Mouse (Mus musculus): ENCODE measurements around the gene Cd33. TPM values are rescaled to one million over a fixed set of nuclear protein-coding genes. Genes with fewer than 3 reads are reported as not detected.
A peak's percentile ranks its signal among the peaks of the same experiment; 100 is the strongest.

Gene Cd33
- polyA plus RNA-seq (2015; fragmentation: Nextera tagmentation; extraction: Ambion mirVana) = 0.67 and 1.4 TPM in 2 replicates

DNA sequence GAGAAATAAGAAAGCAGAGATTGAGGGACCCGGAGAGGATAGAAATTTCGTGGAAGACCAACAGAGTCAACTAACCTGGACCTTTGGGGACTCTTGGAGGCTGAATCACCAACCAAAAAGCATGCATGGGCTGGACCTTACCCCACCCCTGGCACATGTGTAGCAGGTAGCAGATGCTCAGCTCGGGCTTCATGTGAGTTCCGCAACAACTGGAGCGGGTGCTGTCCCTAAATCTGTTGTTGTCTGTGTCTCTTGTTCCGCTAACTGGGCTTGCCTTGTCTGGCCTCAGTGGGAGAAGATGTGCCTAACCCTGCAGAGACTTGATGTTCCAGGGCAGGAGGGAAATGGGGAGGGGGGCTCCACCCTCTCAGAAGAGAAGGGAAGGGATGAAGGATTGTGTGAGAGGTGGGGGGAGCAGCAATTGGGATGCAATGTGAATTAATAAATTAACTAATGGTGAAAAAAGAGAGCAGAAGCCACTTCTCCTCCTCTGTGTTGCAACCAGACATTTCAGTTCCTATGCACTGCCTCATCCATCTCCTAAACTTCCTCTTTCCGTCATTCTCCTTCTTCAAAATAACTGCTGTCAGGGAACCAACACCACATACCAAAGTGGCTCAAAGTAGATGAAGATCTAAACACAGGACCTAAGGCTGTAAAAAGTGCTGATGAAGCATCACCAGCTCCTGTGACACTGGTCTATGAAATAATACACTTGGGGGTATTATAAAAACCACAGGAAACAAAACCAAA is at the start of gene Cd33:
TSS of gene Cd33 (minus strand) at position 204 of the 753 bp plus-strand sequence.
- Histone ChIP-seq H3K4me3 (ENCODE audit: low read depth, low read length) (no peak within 1 kb of the TSS), H3K9ac (ENCODE audit: low read depth, low read length) (no peak within 1 kb of the TSS), H3K27ac (ENCODE audit: low read length) (no peak within 1 kb of the TSS), H3K9me3 (replicated peaks; ENCODE audit: control insufficient read depth, low read length, poor library complexity, severe bottlenecking) (no peaks in the 10 kb centered on the region), H3K4me2 (ENCODE audit: low read length) (no peak within 1 kb of the TSS), H3K27me3 (ENCODE audit: control insufficient read depth, insufficient read depth, low read depth, low read length) (no peaks in the 10 kb centered on the region), H3K4me1 (ENCODE audit: control insufficient read depth, insufficient read depth, low read length) (no peaks in the 10 kb centered on the region), H3K36me3 (ENCODE audit: control insufficient read depth, insufficient read depth, low read length) (no peaks in the 10 kb centered on the region)
- 87% methylated on average over 7 of the region's 7 CpGs for WGBS
- ATAC-seq = no peak

DNA sequence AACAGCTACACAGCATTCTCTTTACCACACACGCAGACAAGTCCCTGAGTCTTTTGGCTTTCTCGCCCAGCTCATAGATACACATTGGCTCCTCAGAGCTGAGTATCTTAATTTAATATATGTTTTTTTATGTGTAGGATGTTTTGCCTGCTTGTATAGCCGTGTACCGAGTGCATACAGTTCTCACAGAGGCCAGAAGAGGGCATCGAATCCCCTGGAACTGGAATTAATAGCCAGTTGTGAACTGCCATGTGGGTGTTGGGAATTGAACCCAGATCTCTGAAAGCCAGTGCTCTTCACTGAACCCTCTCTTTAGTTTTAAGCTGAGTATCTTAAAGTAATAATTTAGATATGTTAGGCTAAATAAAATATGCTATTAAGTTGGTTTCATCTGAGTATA is 40.6 kb upstream of the Cd33 start:
- Histone ChIP-seq H3K4me2 (ENCODE audit: low read length) (no peak overlapping the region), H3K9ac (ENCODE audit: low read depth, low read length) (no peak overlapping the region), H3K36me3 (ENCODE audit: control insufficient read depth, insufficient read depth, low read length) (peaks cover 43% of the 10 kb centered on the region), H3K27me3 (ENCODE audit: control insufficient read depth, insufficient read depth, low read depth, low read length) (no peaks in the 10 kb centered on the region), H3K4me3 (ENCODE audit: low read depth, low read length) (no peak overlapping the region), H3K27ac (ENCODE audit: low read length) (no peak overlapping the region), H3K4me1 (ENCODE audit: control insufficient read depth, insufficient read depth, low read length) (peaks cover 19% of the 10 kb centered on the region), H3K9me3 (replicated peaks; ENCODE audit: control insufficient read depth, low read length, poor library complexity, severe bottlenecking) (no peaks in the 10 kb centered on the region)
- 96% methylated on average over 5 of the region's 5 CpGs for WGBS
- no peak for ATAC-seq

DNA sequence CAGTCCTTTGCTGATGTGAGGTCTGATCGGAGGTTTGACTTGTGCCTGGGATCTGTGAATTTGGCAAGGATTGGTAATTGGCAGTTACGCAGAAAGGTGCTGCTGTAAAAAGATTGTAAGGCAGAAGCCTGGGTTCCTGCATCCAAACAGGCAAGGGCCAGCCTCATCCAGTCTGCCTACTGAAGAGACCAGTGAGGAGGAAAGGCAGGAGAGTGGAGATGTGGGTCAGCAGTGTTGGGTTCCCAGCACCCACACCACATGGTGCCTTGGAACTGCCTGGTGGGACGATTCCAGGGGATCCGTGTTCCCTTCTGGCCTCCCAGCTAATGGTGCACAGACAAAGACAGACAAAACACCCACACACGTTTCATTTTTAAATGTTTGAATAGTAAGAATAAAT is 36.3 kb upstream of the Cd33 start:
- H3K4me3 ChIP-seq (ENCODE audit: low read depth, low read length) = peak overlapping the region; percentile 71
- peak overlapping the region; percentile 91; the same call in 1 of the 2 replicates for H3K27ac ChIP-seq (ENCODE audit: low read length)
- ATAC-seq = no peak
- peak overlapping the region; percentile 76 for H3K4me2 ChIP-seq (ENCODE audit: low read length)
- no peaks in the 10 kb centered on the region for H3K27me3 ChIP-seq (ENCODE audit: control insufficient read depth, insufficient read depth, low read depth, low read length)
- H3K9me3 ChIP-seq (replicated peaks; ENCODE audit: control insufficient read depth, low read length, poor library complexity, severe bottlenecking) = no peaks in the 10 kb centered on the region
- peaks cover 13% of the 10 kb centered on the region; the same call in 1 of the 2 replicates for H3K36me3 ChIP-seq (ENCODE audit: control insufficient read depth, insufficient read depth, low read length)
- WGBS = 67% methylated on average over 5 of the region's 5 CpGs
- H3K9ac ChIP-seq (ENCODE audit: low read depth, low read length) = peak overlapping the region; percentile 90
- peaks cover 22% of the 10 kb centered on the region for H3K4me1 ChIP-seq (ENCODE audit: control insufficient read depth, insufficient read depth, low read length)

DNA sequence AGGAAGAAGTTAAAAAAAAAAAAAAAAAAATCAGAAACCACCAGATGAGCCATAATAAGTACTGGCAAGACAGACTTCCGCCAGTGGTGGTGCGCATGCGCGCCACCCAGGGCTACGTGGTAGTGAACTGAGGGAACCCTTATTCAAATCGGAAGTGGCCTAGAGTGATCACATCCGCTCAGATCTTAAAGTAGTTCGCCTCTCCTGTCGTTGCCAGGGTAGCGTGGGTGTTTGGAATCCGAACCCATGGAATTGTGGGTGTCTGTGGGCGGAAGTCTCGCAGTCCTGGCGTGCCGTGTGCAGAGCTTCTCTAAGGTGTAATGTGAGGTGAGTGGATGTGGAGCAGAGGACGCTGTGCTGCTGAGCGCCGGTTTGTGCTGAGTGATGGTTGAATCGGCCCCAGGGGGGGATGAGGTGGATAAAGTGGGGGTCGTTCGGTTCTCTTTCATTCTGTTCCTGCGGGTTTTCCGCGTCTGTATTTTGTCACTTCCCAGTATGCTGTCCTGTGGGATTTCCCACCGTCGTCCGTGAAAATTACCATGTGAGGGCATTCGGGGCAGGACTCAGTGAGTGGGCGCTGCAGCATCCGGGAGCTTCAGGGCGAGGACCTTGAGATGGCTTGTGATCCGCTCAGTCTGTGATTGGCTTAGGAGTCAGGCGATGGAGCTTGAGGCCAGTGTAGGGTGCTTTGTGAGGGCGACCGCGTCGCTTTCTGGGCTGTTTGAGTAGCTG is 35.4 kb upstream of the Cd33 start, which contains the start of gene Zfp719:
TSS of gene Zfp719 (plus strand) at position 171 of the 732 bp plus-strand sequence.
- peak; percentile 99 for ATAC-seq
- WGBS = 0% methylated on average over 37 of the region's 37 CpGs
- Histone ChIP-seq H3K4me1 (ENCODE audit: control insufficient read depth, insufficient read depth, low read length) (peaks cover 22% of the 10 kb centered on the region), H3K27me3 (ENCODE audit: control insufficient read depth, insufficient read depth, low read depth, low read length) (no peaks in the 10 kb centered on the region), H3K9me3 (replicated peaks; ENCODE audit: control insufficient read depth, low read length, poor library complexity, severe bottlenecking) (no peaks in the 10 kb centered on the region), H3K4me2 (ENCODE audit: low read length) (peak within 1 kb of the TSS; percentile 76), H3K4me3 (ENCODE audit: low read depth, low read length) (peak within 1 kb of the TSS; percentile 71), H3K36me3 (ENCODE audit: control insufficient read depth, insufficient read depth, low read length) (peaks cover 13% of the 10 kb centered on the region), H3K27ac (ENCODE audit: low read length) (peak within 1 kb of the TSS; percentile 91), H3K9ac (ENCODE audit: low read depth, low read length) (peak within 1 kb of the TSS; percentile 90)

DNA sequence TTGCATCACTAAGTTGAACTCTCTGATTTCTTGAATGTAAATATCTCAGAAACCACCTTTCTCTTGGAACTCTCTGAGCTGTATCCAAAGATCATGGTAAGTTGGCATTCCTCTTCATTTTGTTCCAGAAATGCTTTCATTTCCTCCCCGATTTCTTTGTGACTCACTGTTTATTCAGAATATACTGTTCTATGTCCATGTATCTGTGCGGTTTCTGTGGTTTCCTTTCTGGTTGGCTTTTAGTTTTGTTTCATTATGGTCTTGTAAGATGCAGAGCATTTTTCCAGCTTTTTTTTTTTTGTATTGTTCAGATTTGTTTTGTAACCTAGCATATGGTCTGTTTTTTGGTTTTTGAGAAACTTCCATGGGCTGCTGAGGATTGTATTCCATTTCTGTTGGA is 27.0 kb upstream of the Cd33 start:
- H3K4me1 ChIP-seq (ENCODE audit: control insufficient read depth, insufficient read depth, low read length) = no peaks in the 10 kb centered on the region
- H3K27ac ChIP-seq (ENCODE audit: low read length) = no peak overlapping the region
- H3K27me3 ChIP-seq (ENCODE audit: control insufficient read depth, insufficient read depth, low read depth, low read length) = no peaks in the 10 kb centered on the region
- peaks cover 55% of the 10 kb centered on the region for H3K36me3 ChIP-seq (ENCODE audit: control insufficient read depth, insufficient read depth, low read length)
- 97% methylated on average over 2 of the region's 2 CpGs for WGBS
- ATAC-seq = no peak
- H3K4me3 ChIP-seq (ENCODE audit: low read depth, low read length) = no peak overlapping the region
- no peak overlapping the region for H3K4me2 ChIP-seq (ENCODE audit: low read length)
- H3K9ac ChIP-seq (ENCODE audit: low read depth, low read length) = no peak overlapping the region
- no peaks in the 10 kb centered on the region for H3K9me3 ChIP-seq (replicated peaks; ENCODE audit: control insufficient read depth, low read length, poor library complexity, severe bottlenecking)

DNA sequence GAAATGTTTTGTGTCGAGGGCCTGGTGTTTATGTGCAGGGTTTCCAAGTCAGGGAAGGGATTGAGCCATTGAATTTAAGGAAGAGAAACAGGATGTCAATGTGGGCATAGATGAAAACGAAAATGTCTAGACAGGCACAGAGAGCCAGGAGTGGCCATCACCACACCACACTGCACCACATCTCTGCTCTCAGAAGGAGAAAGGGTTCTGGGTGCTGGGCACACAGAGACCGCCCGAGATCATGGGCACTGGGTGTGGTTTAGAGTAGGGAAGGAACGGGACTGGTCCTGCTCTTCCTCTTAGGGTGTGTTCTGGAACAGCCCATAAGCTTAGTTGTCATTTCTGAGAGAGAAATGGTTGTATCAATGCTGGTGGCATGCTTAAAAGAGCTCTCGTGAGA is 19.1 kb upstream of the Cd33 start:
- Histone ChIP-seq H3K4me1 (ENCODE audit: control insufficient read depth, insufficient read depth, low read length) (peaks cover 19% of the 10 kb centered on the region), H3K27ac (ENCODE audit: low read length) (peak overlapping the region; percentile 92; the same call in 1 of the 2 replicates), H3K9me3 (replicated peaks; ENCODE audit: control insufficient read depth, low read length, poor library complexity, severe bottlenecking) (no peaks in the 10 kb centered on the region), H3K4me3 (ENCODE audit: low read depth, low read length) (peak overlapping the region; percentile 78), H3K36me3 (ENCODE audit: control insufficient read depth, insufficient read depth, low read length) (peaks cover 13% of the 10 kb centered on the region), H3K27me3 (ENCODE audit: control insufficient read depth, insufficient read depth, low read depth, low read length) (no peaks in the 10 kb centered on the region), H3K9ac (ENCODE audit: low read depth, low read length) (peak overlapping the region; percentile 81), H3K4me2 (ENCODE audit: low read length) (peak overlapping the region; percentile 95)
- no peak for ATAC-seq
- 52% methylated on average over 6 of the region's 6 CpGs for WGBS

DNA sequence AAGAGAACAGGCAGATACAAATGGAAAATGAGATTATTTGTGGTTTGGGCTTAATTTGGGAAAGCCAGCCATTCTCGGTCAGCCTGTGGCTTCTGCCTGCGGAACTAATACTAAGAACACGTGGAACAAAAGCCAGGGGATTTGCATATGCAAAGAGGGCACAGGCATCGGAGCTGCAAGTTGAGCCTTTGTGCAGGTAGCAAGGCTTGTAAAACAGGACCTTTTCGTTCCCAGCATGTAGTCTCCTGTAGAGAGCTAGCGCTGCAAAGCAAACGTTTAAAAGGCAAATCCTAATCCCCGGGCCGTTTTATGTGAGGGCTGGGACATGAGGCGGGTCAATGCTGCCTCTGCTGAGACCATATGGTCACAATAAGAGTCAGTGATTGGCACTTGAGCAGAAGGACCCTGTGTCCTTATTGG is 18.4 kb upstream of the Cd33 start:
- Histone ChIP-seq H3K36me3 (ENCODE audit: control insufficient read depth, insufficient read depth, low read length) (peaks cover 8% of the 10 kb centered on the region), H3K4me1 (ENCODE audit: control insufficient read depth, insufficient read depth, low read length) (peaks cover 19% of the 10 kb centered on the region), H3K9ac (ENCODE audit: low read depth, low read length) (peak overlapping the region; percentile 81), H3K27me3 (ENCODE audit: control insufficient read depth, insufficient read depth, low read depth, low read length) (no peaks in the 10 kb centered on the region), H3K9me3 (replicated peaks; ENCODE audit: control insufficient read depth, low read length, poor library complexity, severe bottlenecking) (no peaks in the 10 kb centered on the region), H3K4me2 (ENCODE audit: low read length) (peak overlapping the region; percentile 95), H3K27ac (ENCODE audit: low read length) (peak overlapping the region; percentile 92), H3K4me3 (ENCODE audit: low read depth, low read length) (peak overlapping the region; percentile 78)
- under 1% methylated on average over 10 of the region's 10 CpGs for WGBS
- peak; percentile 49 for ATAC-seq

DNA sequence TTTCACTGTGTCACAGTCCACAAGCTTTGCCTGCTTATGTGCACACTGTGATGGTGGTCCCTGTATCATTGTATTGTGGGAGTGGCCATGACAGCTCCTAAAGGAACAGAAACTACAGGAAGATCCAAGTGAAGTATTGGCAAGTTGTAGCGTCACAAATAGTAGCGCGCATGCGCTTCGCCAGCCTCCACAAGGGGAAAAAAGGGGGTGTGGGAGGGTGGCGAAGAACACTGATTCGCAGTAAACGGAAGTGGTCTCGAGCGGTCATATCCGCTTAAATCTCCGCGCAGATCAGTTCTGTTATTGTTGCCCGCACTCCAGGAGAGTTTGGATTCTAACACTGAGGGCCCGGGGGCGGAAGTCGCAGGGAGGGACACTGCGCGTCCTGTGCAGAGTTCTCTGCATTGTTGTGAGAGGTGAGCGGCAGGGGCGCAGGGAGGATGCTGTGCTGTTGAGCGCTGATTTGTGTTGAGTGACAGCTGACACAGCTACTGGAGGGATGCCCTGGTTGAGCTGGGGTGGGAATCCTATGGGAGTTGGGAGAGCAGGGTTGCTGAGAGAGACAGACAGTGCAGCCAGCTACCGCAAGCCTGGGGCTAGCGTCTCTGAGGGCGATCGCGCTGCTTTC is 17.9 kb upstream of the Cd33 start, which contains the start of gene Zfp658:
TSS of gene Zfp658 (plus strand) at position 251 of the 628 bp plus-strand sequence.
- Histone ChIP-seq H3K36me3 (ENCODE audit: control insufficient read depth, insufficient read depth, low read length) (peaks cover 4% of the 10 kb centered on the region; the same call in 1 of the 2 replicates), H3K9ac (ENCODE audit: low read depth, low read length) (peak within 1 kb of the TSS; percentile 81), H3K27me3 (ENCODE audit: control insufficient read depth, insufficient read depth, low read depth, low read length) (no peaks in the 10 kb centered on the region), H3K4me3 (ENCODE audit: low read depth, low read length) (peak within 1 kb of the TSS; percentile 78), H3K4me1 (ENCODE audit: control insufficient read depth, insufficient read depth, low read length) (peaks cover 19% of the 10 kb centered on the region), H3K27ac (ENCODE audit: low read length) (peak within 1 kb of the TSS; percentile 92), H3K4me2 (ENCODE audit: low read length) (peak within 1 kb of the TSS; percentile 95), H3K9me3 (replicated peaks; ENCODE audit: control insufficient read depth, low read length, poor library complexity, severe bottlenecking) (no peaks in the 10 kb centered on the region)
- under 1% methylated on average over 27 of the region's 27 CpGs for WGBS
- peak; percentile 95 for ATAC-seq
